Mouse (Mus musculus) CD4-positive naive resting alpha-beta T cell, adult 76 days (primary cell): ENCODE measurements around the gene Maff. TPM values are rescaled to one million over a fixed set of nuclear protein-coding genes. Genes with fewer than 3 reads are reported as not detected.

ENCODE experiments used
- total RNA-seq: library from RNA; stranded (reverse); gene quantifications from one replicate; pipeline ENCODE4 v1.2.4, GENCODE M21; 2023

Maff gene
- total RNA-seq, result 241 TPM

GRCm38 (mm10) chr15:79346051-79346793 is at the start of gene Maff:
TSS of gene Maff (plus strand) at chr15:79346621.

GRCm38 (mm10) chr15:79328058-79328938 is 18.1 kb upstream of the Maff start, which contains the start of gene Pla2g6:
TSS of gene Pla2g6 (minus strand) at chr15:79328390.

GRCm38 (mm10) chr15:79402836-79403762 is 56.7 kb downstream of the Maff start, which contains the start of gene Tmem184b:
TSS of gene Tmem184b (minus strand) at chr15:79403569.

Other genes starting within 250 kb of the Maff start
- 64.6 TPM for gene Micall1, start 237.7 kb upstream of the Maff start, total RNA-seq
- gene Polr2f, start 205.6 kb upstream of the Maff start, total RNA-seq, result 38.1 TPM
- gene 1700088E04Rik, start 205.4 kb upstream of the Maff start, total RNA-seq, result not detected
- gene Sox10, start 181.4 kb upstream of the Maff start, total RNA-seq, result not detected
- 26.0 TPM for gene Pick1, start 117.4 kb upstream of the Maff start, total RNA-seq
- 0.73 TPM for gene Gm49486, start 117.2 kb upstream of the Maff start, total RNA-seq
- gene Slc16a8, start 91.9 kb upstream of the Maff start, total RNA-seq, result not detected
- gene Baiap2l2, start 61.1 kb upstream of the Maff start, total RNA-seq, result 1.9 TPM
- 13.1 TPM for gene Pla2g6, start 18.2 kb upstream of the Maff start, total RNA-seq
- gene Tmem184b, start 56.9 kb downstream of the Maff start, total RNA-seq, result 46.1 TPM
- 100 TPM for gene Csnk1e, start 108.9 kb downstream of the Maff start, total RNA-seq
- not detected for gene Kcnj4, start 158.6 kb downstream of the Maff start, total RNA-seq
- not detected for gene Kdelr3, start 169.8 kb downstream of the Maff start, total RNA-seq
- gene Ddx17, start 200.1 kb downstream of the Maff start, total RNA-seq, result 317 TPM